Mouse (Mus musculus) limb, embryonic 15.5 days (tissue): ENCODE results near the gene 2210011C24Rik. TPM values are rescaled to one million over a fixed set of nuclear protein-coding genes. Genes with fewer than 3 reads are reported as not detected.
"Not testable (repeated sequence)": the region's sequence is repeated elsewhere in the genome, so short reads cannot be mapped to it uniquely, and the experiment has no call there.

Source experiments
- ATAC-seq: fragments of 200-750 bp; cut with Nextera tagmentation; 2 replicates; pipeline ENCODE4 v1.8.0; 2017; ENCODE audit warnings: low read depth, moderate TSS enrichment; ENCODE audit not compliant: insufficient number of reproducible peaks, low FRiP score, low TSS enrichment
- H3K27ac ChIP-seq: fragments of 300-500 bp; sonication (generic); 2 replicates; pipeline ENCODE4 v1.5.1; 2015; ENCODE audit warnings: moderate library complexity, mild to moderate bottlenecking, inconsistent platforms
- H3K27me3 ChIP-seq: fragments of 300-500 bp; sonication (generic); 2 replicates; pipeline ENCODE4 v1.6.1; 2015; ENCODE audit warnings: inconsistent platforms
- H3K36me3 ChIP-seq: fragments of 300-500 bp; sonication (generic); 2 replicates; pipeline ENCODE4 v1.6.1; 2015; ENCODE audit warnings: inconsistent platforms
- H3K4me1 ChIP-seq: fragments of 300-500 bp; sonication (generic); 2 replicates; pipeline ENCODE4 v1.6.1; 2015; ENCODE audit warnings: inconsistent platforms
- H3K4me2 ChIP-seq: fragments of 300-500 bp; sonication (generic); 2 replicates; pipeline ENCODE4 v1.6.1; 2015; ENCODE audit warnings: mild to moderate bottlenecking, inconsistent platforms
- H3K4me3 ChIP-seq: fragments of 300-500 bp; sonication (generic); 2 replicates; pipeline ENCODE4 v1.5.1; 2015; ENCODE audit warnings: mild to moderate bottlenecking, inconsistent platforms
- H3K9ac ChIP-seq: fragments of 300-500 bp; sonication (generic); 2 replicates; pipeline ENCODE4 v1.6.1; 2015; ENCODE audit warnings: inconsistent platforms
- H3K9me3 ChIP-seq: fragments of 300-500 bp; sonication (generic); 2 replicates; pipeline ENCODE4 v1.6.1; 2016; ENCODE audit warnings: inconsistent platforms
- WGBS: fragments of 180-500 bp; shearing (Covaris S2); methylation state at CpG from one replicate; pipeline ENCODE4 v1.1.7; 2015; 5-methylcytosine and 5-hydroxymethylcytosine counted together
- polyA plus RNA-seq: library from polyadenylated mRNA; unstranded; fragments of >200 nt; fragmentation: Nextera tagmentation; extraction: Ambion mirVana; gene quantifications from 2 replicates; pipeline ENCODE4 v1.2.1, GENCODE M21; 2015

Gene 2210011C24Rik
- polyA plus RNA-seq, 1 experiment from 2014 or later: 0.27 TPM

GRCm38 (mm10) chr8:83999057-83999705 lies 12.8 kb downstream of the 2210011C24Rik start:
- 64% methylated on average over 16 of the region's 16 CpGs for WGBS
- no peak for ATAC-seq
- H3K4me2 ChIP-seq: peak overlapping the region; percentile 82
- peaks cover 48% of the 10 kb centered on the region for H3K4me1 ChIP-seq
- H3K36me3 ChIP-seq: peaks cover 41% of the 10 kb centered on the region
- no peaks in the 10 kb centered on the region for H3K9me3 ChIP-seq
- peak overlapping the region; percentile 80 for H3K4me3 ChIP-seq
- peak overlapping the region; percentile 80; the same call in 1 of the 2 replicates for H3K9ac ChIP-seq
- no peaks in the 10 kb centered on the region for H3K27me3 ChIP-seq
- no peak overlapping the region for H3K27ac ChIP-seq

- WGBS: under 1% methylated on average over 69 of the region's 92 CpGs
- Histone ChIP-seq H3K4me3 (peak overlapping the region; percentile 80), H3K4me1 (peaks cover 42% of the 10 kb centered on the region), H3K9me3 (no peaks in the 10 kb centered on the region), H3K27me3 (no peaks in the 10 kb centered on the region), H3K4me2 (peak overlapping the region; percentile 82), H3K27ac (peak overlapping the region; percentile 89), H3K9ac (peak overlapping the region; percentile 80), H3K36me3 (peaks cover 44% of the 10 kb centered on the region)
- no peak; the same call in 1 of the 2 replicates for ATAC-seq
Observed at GRCm38 (mm10) chr8:83998231-83999056, 13.5 kb downstream of the 2210011C24Rik start.

GRCm38 (mm10) chr8:83997511-83998141 lies 14.3 kb downstream of the 2210011C24Rik start, which contains the start of gene Samd1:
Gene Samd1 (plus strand): TSS chr8:83997672.
- Histone ChIP-seq H3K4me3 (peak within 1 kb of the TSS; percentile 80), H3K4me1 (peaks cover 36% of the 10 kb centered on the region), H3K9me3 (no peaks in the 10 kb centered on the region), H3K9ac (peak within 1 kb of the TSS; percentile 80), H3K4me2 (peak within 1 kb of the TSS; percentile 86), H3K27me3 (no peaks in the 10 kb centered on the region), H3K27ac (peak within 1 kb of the TSS; percentile 97), H3K36me3 (peaks cover 44% of the 10 kb centered on the region)
- no peak for ATAC-seq
- WGBS: 0% methylated on average over 55 of the region's 112 CpGs

- Histone ChIP-seq H3K9me3 (no peaks in the 10 kb centered on the region), H3K27me3 (no peaks in the 10 kb centered on the region), H3K4me3 (peak overlapping the region; percentile 80), H3K4me2 (peak overlapping the region; percentile 86), H3K9ac (peak overlapping the region; percentile 80), H3K36me3 (peaks cover 45% of the 10 kb centered on the region), H3K4me1 (peaks cover 31% of the 10 kb centered on the region), H3K27ac (peak overlapping the region; percentile 97)
- peak; percentile 89 for ATAC-seq
- under 1% methylated on average over 50 of the region's 103 CpGs for WGBS
Observed at GRCm38 (mm10) chr8:83996567-83997505, 15.1 kb downstream of the 2210011C24Rik start.

GRCm38 (mm10) chr8:83995973-83996372 lies 16.0 kb downstream of the 2210011C24Rik start:
- H3K4me2 ChIP-seq: peak overlapping the region; percentile 86

GRCm38 (mm10) chr8:83994030-83994429 lies 17.9 kb downstream of the 2210011C24Rik start:
- Histone ChIP-seq H3K27ac (no peak overlapping the region), H3K9ac (no peak overlapping the region), H3K27me3 (no peaks in the 10 kb centered on the region), H3K9me3 (no peaks in the 10 kb centered on the region), H3K4me2 (no peak overlapping the region), H3K4me3 (no peak overlapping the region), H3K4me1 (peaks cover 17% of the 10 kb centered on the region), H3K36me3 (peaks cover 44% of the 10 kb centered on the region)
- no peak for ATAC-seq
- 77% methylated on average over 3 of the region's 3 CpGs for WGBS

More at GRCm38 (mm10) chr8:83995973-83996372, 16.0 kb downstream of the 2210011C24Rik start:
- peak overlapping the region; percentile 97 for H3K27ac ChIP-seq
- no peak for ATAC-seq
- no peaks in the 10 kb centered on the region for H3K27me3 ChIP-seq
- peak overlapping the region; percentile 80 for H3K4me3 ChIP-seq
- no peaks in the 10 kb centered on the region for H3K9me3 ChIP-seq
- 17% methylated on average over 12 of the region's 12 CpGs for WGBS
- H3K9ac ChIP-seq: no peak overlapping the region
- H3K36me3 ChIP-seq: peaks cover 46% of the 10 kb centered on the region
- peaks cover 26% of the 10 kb centered on the region for H3K4me1 ChIP-seq

- Histone ChIP-seq H3K9me3 (no peaks in the 10 kb centered on the region), H3K27ac (no peak overlapping the region), H3K9ac (no peak overlapping the region), H3K27me3 (no peaks in the 10 kb centered on the region), H3K36me3 (peaks cover 59% of the 10 kb centered on the region), H3K4me3 (no peak overlapping the region), H3K4me2 (no peak overlapping the region), H3K4me1 (peaks cover 13% of the 10 kb centered on the region)
- 89% methylated on average over 2 of the region's 2 CpGs for WGBS
- ATAC-seq: no peak
Observed at GRCm38 (mm10) chr8:83992488-83992887, 19.5 kb downstream of the 2210011C24Rik start.

DNA sequence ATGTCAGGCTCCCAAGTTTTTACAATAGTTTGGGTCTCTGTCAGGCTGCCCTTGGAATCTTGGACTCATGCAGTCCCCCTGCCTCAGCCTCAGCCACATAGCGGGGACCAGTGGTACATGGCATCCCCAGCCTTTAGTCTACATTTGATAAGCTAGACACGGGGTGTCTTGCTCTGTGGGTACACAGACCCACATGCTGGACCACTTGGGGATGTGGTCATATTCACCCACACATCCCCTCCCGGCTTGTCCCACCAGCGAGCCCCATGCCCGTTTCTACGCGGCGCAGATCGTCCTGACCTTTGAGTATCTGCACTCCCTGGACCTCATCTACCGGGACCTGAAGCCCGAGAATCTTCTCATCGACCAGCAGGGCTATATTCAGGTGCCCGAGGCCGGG lies 21.8 kb downstream of the 2210011C24Rik start:
- H3K4me1 ChIP-seq: no peaks in the 10 kb centered on the region
- H3K36me3 ChIP-seq: peaks cover 80% of the 10 kb centered on the region
- no peak for ATAC-seq
- H3K27me3 ChIP-seq: no peaks in the 10 kb centered on the region
- H3K4me2 ChIP-seq: no peak overlapping the region
- H3K4me3 ChIP-seq: no peak overlapping the region
- no peak overlapping the region for H3K9ac ChIP-seq
- H3K9me3 ChIP-seq: no peaks in the 10 kb centered on the region
- 94% methylated on average over 14 of the region's 14 CpGs for WGBS
- no peak overlapping the region for H3K27ac ChIP-seq

GRCm38 (mm10) chr8:83989243-83989642 lies 22.7 kb downstream of the 2210011C24Rik start:
- H3K27ac ChIP-seq: no peak overlapping the region
- H3K4me1 ChIP-seq: no peaks in the 10 kb centered on the region
- no peaks in the 10 kb centered on the region for H3K27me3 ChIP-seq
- no peaks in the 10 kb centered on the region for H3K9me3 ChIP-seq
- H3K4me2 ChIP-seq: no peak overlapping the region
- no peak overlapping the region for H3K9ac ChIP-seq
- no peak for ATAC-seq
- peaks cover 80% of the 10 kb centered on the region for H3K36me3 ChIP-seq
- WGBS: 85% methylated on average over 7 of the region's 7 CpGs
- no peak overlapping the region for H3K4me3 ChIP-seq

- 93% methylated on average over 2 of the region's 2 CpGs for WGBS
- H3K9me3 ChIP-seq, H3K4me1 ChIP-seq, H3K27me3 ChIP-seq, H3K4me3 ChIP-seq, H3K4me2 ChIP-seq, ATAC-seq, H3K27ac ChIP-seq, H3K9ac ChIP-seq: not testable (repeated sequence)
- H3K36me3 ChIP-seq: peaks cover 76% of the 10 kb centered on the region
Observed at GRCm38 (mm10) chr8:83983222-83983621, 28.7 kb downstream of the 2210011C24Rik start.

DNA sequence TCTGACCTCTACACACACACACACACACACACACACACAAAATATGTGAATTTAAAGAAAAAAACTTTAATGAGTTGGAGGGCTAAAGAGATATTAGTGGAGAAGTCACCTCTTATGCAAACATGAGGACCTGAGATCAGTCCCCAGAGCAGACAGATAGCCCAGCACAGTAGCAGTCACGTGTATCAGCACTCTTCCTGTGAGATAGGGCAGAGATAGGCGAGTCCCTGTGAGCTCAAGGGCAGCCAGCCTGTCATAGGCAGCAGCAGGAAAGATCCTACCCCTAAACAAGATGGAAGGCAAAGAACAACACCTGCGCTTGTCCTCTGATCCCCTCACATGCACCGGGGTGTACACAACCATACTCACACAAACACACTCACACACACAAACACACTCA lies 29.5 kb downstream of the 2210011C24Rik start:
- ATAC-seq: no peak
- Histone ChIP-seq H3K9me3 (no peaks in the 10 kb centered on the region), H3K4me1 (peaks cover 10% of the 10 kb centered on the region), H3K36me3 (peaks cover 68% of the 10 kb centered on the region), H3K4me3 (no peak overlapping the region), H3K27me3 (no peaks in the 10 kb centered on the region), H3K4me2 (no peak overlapping the region), H3K27ac (no peak overlapping the region), H3K9ac (no peak overlapping the region)
- 88% methylated on average over 4 of the region's 4 CpGs for WGBS
